Mouse (Mus musculus) kidney, postnatal 36 days (tissue): ENCODE measurements around the gene Exoc6.
"Not testable (repeated sequence)": the region's sequence is repeated elsewhere in the genome, so short reads cannot be mapped to it uniquely, and the experiment has no call there.

Source experiments
- DNase-seq, 2 experiments: peaks; one replicate each; pipeline ENCODE4 v3.0.0; 2021 to 2022; ENCODE audit warnings: mixed read lengths in 2 of 2

The Exoc6 gene

DNA sequence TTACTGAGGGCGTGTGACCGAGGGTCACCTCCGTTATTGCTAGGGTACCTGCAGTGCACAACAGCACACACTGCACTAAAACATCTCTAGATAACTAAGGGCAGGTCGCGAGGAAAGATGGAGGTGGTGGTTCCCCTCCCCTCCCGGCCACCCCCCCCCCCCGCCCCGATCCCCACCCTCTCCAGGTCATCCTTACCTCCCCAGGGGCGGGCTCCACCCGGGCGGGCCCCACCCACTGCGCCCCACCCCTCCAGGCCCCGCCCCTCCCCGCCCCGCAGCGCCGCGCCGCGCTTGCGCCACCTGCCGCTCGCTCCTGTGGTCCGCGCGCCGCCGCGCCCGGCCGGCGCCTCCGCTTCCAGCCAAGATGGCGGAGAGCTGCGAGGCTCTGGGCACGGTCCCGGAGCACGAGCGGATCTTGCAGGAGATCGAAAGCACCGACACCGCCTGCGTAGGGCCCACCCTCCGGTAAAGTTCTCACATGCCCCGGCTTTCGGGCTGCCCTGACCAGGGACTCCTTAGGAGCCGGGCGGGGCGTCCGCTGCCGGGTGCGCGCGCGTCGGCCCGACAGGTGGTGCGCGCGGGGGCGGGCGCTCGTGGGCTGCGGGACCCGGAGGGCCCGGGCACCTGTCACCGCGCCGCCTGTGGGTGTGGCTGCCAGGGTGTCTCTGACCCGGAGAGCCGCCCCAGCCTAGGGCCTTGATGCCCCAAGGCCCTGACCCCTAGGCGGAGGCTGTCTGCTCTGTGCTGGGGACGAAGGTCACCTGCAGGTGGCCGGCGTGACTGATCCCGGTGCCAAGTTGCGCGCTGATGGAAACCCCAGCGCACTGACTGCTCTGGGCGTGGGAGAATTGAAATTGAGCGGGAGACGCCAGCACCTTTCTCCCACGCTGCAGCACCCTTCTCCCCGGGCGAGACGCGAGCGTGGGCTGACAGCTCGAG lies at the start of gene Exoc6:
TSS of gene Exoc6 (plus strand) at position 318 of the 939 bp plus-strand sequence.
- DNase-seq, result peak; percentile 86 to 87

DNA sequence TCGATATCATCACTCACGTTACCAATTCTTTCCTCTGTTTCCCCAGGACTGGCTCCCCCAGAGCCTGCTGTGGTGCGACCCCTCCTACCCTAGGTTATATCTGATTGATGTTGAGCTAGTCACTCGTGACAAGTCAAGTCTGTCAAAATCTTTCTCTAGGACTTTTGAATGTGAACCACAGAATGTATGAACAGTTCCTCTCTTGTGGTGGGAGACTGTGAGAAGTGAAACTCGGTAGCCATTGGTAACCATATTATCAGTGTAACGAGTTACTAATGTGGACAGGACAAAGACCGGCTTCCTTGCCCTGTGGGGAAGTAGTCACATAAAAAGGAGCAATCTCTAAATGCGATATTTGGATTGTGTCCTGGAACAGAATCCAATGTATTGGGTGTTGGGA lies 47.2 kb upstream of the Exoc6 start:
- DNase-seq, result no peak

DNA sequence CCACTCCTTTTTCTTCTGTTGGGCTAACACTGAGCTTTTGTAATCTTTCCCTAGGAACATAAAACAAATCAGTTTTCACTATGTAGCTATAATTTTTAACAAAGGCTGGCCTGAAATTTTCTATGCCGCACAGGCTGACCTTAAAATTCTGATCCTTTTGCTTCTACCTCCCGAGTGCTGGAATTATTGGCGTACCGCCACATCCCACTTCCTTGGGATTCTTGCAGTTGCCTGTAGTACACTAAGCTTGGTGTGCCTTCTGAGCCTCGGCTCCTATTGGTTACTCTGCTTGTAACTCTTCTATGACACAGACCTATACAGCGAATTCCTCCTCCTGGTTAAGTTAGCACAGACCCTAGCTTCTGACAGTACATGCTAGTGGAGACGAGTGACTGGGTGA lies 44.2 kb upstream of the Exoc6 start:
- DNase-seq, result peak in 1 of 2 experiments; percentile 44

DNA sequence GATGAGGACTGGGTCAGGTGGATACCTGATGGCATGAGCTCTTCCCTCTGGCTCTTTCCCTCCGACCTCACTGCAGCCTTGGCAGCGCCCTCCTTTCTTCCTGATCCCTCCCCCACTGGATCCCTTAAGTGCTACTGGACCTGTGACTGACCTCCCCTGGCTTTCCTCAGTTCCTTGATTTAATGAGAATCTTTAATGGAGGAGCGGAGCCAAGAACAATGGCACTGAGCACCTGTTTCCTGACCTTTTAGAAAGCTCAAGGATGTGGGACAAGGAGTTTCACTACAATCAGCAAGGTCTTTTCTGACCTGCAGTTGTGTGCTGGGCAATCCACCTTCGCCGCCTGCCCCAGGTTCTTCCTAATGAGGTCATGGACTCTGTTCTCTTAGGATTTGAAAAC lies 43.6 kb upstream of the Exoc6 start:
- DNase-seq, result no peak

DNA sequence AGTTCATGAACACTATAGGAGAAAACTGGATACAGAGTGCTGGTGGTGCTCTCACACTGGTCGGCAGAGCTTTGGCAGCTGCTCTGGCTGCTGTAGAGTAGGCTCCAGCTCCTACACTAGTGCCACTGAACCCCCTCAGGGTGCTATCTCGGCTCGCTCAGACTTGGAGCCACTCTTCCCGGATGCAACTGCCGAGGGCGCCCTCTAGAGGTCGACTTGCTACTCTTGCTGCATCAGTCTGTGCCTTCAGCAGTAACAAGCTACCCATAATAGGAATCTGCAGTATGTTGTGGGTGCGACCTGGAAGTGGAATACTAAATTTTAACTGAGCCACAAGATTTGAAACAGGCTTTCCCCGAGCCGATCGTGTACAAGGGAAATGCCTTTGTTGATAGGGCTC lies 40.5 kb upstream of the Exoc6 start:
- peak; percentile 64 to 92 for DNase-seq

DNA sequence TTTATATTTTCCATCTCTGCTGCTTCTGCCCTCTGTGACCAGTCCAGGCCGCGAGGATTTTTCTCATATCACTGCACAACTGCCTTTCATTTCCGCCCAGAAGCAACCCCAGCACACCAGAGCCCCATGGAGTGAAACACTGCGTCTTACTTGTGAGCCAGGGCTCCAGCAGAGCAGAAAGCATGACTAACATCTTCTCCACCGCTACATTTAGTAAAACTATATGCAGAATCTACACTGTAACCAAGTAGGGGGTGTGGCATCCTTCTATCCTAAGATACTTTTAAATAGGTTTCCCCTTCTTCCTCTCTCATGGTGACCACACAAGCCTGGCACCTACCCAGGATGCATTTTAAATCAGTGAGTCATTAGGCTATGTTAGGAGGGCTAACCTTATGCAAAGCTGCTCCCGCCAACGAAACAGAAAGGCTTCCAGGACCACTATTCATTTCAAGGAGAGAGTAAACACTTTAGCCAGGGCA lies 35.4 kb upstream of the Exoc6 start:
- DNase-seq, result peak in 1 of 2 experiments; percentile 9

DNA sequence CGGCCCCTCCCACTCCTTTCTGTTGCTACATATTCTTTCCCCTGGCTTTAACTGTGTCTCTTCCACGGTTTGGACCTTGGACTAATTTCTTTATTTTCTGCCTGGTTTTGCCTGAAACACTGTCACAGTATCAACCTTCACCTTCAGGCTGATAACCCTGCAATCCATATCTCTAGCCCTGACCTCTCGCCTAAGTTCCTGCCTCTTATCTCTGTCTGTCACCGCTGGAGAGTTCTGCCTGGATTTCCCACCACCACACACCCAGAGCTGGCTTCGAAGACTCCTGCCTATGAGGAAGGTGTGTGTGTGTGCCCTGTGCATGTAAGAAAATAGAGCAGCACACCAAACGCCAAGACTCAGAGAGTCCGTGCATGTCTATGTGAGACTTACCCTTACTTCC lies 32.8 kb upstream of the Exoc6 start:
- DNase-seq, result no peak

DNA sequence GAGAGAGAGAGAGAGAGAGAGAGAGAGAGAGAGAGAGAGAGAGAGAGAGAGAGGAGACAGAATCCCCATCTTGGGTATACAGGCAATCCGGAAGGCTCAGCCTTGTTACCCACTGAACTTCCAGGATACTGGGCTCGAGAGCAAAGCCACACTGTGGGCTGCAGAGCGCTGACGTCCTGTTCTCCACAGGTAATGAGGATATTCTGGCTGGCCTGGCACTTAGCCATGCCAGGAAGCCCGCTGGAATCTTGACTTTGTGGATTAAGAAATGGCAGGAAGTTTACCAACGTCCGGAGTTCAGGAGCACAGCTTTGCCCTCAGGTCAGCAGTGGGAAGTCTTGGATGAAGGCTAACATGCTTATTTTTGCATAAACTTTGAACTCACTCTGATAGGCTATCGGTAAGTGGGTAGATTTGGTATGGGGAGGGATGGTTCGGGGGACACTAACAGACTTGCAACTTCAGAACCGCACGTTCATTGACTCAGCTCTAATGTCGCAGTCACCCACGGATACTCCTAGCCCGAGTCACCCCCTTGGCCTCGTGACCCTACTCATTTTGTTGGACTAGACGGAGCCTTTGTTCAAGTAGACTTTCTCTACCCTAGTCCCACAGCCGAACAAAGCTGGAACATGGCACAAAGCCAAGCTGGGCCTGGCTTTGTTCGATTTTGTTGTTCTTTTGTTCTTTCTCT lies 29.3 kb upstream of the Exoc6 start:
- peak in 1 of 2 experiments; percentile 31 for DNase-seq

DNA sequence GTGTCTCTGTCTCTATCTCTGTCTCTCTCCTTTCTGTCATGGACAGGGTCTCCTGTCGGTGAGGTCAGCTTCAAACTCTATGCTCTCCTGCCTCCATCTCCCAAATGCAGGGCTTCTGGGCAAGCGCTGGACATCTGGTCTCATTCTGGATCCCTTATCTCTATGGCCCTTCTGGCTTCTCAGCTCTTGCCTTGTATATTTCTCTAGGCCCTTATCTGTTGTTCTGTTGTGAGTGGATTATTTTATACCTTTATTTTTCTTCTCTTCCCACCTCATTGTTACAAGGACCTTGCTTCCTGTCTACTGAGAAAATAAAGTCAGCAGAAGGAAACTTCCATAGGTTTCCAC lies 28.8 kb upstream of the Exoc6 start:
- no peak for DNase-seq

DNA sequence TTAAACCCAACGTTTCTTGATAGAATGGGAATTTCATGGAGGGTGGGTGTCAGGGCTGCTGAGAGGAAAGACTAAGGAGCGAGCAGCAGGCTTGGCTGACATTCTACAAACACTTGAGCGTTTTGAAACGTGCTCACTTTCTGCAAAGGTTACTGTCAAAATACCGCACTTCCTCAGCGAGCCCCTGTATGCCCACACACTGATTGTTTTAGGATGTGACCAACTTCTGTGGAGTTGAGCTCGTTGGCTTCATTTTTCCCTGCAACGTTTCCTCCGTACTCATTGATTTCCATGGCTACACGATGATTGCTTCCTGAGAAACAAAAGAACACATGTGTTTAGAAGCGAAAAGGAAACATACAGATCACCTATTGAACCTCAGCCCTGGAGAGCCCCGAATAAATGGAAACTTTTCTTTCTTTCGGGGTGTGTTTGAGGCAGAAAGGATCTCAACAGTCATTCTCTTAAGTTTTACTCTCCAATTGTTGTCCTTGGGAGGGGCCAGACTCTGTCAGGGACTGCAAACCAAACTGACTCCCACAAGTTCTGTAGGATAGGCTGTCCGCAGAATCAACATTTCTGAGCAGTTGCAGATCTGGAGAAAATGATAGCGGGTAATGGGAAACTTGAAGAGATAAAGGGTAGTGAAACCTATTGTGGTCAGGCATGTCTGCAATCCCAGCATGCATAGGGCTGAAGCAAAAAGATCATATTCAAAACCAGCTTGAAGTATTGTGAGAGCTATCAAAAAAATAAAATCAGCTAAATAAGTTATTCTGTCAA lies 26.7 kb upstream of the Exoc6 start:
- no peak for DNase-seq

DNA sequence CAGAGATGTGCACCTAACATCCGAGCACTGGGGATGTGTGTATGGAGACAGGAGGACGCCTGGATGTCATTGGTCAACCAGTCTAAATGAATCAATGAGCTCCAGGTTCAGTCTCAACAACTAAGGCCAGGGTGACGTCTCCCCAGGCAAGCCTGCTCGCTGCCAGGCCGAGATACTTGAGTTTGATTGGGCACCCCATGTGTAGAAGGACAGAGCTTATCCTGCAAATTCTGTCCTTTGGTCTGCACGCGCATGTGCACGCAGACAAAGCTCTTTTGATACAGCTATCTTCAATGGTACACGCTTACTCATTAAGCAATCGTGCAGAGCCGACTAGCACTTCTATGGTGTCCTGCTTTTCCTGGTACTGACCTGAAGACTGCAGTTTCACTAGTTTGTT lies 24.3 kb upstream of the Exoc6 start:
- no peak for DNase-seq

DNA sequence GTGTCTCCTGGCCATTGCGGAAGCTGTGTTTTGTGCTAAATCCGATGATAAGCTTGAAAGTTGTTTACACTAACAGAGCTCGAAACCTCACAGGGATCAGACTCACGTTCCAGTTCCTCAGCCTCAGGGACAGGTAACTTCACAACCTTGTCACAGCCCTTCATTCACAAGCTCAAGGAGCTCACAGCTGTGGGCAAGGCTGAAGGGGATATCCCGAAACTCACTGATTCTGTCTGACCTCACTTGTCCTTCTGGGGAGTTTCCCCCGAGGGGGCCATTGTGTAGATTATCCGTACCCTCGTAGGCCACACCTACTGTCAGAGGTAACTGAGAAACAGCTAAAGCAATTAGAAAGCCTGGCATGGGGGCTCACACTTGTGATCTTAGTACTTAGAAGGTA lies 23.4 kb upstream of the Exoc6 start:
- no peak for DNase-seq

DNA sequence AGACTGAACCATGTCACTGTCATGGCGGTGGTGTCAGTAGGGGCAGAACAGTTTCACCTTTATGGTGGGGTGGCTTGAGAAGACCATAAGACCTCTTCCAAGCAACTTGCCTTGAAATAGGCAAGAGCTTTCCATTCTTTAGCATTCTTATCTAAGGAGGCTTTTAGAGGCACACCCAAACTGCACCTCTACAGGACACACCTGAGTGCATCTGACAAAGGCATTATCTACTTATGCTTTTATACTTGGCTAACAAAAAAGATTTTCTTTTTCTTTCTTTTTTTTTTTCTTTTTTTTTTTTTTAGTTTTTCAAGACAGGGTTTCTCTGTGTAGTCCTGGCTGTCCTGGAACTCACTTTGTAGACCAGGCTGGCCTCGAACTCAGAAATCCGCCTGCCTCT lies 22.5 kb upstream of the Exoc6 start:
- DNase-seq, result not testable (repeated sequence)

DNA sequence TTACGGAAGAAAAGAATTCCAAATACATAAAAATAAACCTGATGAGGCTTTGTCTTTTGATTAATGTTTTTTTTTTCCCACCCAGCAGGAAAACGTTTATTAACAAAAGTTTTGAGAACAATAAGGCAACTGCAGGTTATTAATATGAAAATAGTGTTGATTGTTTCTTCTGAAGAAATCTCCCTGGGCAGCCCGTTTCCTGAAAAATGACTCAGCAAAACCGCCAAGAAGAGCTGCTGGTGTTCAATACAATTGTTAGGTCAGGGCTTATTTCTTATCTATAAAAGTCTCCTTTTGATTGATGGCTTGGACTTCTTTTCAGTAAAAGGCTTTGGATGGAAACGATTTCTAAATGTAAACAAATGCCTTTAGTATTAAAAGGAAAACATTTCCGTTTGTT lies 21.6 kb upstream of the Exoc6 start:
- DNase-seq, result no peak

DNA sequence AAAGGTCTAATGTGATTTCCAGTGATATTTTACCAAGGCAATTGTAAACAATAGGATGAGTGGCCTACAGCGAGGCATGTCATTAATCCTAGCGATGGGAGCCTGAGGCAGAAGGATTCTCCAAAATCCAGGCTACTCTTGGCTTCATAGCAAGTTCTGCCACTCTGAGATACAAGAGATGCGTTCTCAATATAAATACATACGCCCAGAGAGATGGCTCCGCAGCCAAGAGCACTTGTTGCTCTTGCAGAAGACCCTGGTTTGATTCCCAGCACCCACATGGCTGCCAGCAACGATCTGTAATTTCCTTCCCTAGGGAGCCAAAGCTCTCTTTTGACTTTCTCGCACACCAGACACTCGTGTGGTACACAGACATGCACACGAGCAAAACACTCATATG lies 20.9 kb upstream of the Exoc6 start:
- DNase-seq, result no peak

DNA sequence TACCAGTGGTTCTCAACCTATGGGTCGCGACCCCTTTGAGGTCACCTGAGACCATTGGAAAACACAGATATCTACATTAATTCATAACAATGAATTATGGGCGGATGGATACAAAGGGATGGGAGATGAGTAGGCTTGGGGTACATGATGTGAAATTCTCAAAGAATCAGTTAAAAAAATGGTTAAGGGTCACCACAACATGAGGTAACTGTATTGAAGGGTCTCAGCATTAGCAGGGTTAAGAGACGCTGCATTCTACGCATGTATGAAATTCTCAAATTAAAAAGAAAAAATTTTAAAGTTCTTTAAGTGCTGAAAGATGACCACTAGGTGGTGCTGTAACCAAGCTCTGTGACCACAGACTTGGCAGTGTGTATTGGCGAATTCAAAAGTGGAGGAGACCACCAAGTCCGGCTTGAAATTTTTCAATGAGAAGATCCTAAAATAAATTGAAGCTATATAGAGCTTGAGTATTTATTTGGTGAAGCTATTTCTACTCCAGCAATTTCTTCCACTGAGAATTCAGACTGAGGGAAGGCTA lies 20.2 kb upstream of the Exoc6 start:
- peak; percentile 61 to 71 for DNase-seq

DNA sequence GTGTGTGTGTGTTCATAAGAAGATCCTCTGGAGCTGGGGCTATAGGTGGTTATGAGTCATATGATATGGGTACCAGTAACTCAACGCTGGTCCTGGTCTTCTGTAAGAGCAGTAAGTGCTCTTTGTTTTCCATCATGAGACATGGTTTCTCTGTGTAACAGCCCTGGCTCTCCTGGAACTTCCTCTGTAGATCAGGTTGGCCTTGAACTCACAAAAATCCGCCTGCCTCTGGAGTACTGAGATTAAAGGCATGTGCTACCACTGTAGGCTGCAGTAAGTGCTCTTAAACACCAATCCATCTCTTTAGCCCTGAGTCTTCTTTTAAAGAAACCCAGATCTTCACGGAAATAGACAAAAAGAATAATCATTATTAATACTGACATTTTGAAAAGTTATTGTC lies 19.6 kb upstream of the Exoc6 start:
- no peak for DNase-seq

DNA sequence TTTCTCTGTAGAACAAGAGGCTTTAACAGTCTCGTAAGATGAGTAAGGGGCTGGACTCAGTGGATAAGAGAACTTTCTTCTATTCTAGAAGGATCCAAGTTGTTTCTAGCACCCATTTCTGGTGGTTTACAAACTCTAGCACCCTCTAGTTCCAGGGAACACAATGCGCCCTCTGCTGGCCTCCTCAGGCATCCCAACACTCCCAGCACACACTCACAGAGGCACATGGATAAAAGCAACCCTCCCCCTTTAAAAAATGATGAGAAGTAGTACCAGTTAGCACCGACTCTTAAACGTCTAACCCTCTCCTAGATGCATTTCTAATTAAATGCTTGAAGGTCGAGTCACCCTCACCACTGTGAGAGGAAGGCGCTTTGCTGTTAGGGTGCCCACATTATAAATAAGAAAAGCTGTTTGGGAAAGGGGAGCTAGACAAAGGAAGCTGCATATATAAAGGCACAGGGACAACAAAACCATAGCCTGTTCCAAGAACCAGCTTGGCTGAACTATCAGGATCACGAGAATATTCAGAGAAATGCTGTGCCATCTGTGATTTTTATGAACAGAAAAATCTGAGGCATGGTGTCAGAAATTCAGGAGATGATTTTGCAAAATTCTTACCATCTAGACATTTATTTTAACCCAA lies 18.9 kb upstream of the Exoc6 start:
- DNase-seq, result peak in 1 of 2 experiments; percentile 72

DNA sequence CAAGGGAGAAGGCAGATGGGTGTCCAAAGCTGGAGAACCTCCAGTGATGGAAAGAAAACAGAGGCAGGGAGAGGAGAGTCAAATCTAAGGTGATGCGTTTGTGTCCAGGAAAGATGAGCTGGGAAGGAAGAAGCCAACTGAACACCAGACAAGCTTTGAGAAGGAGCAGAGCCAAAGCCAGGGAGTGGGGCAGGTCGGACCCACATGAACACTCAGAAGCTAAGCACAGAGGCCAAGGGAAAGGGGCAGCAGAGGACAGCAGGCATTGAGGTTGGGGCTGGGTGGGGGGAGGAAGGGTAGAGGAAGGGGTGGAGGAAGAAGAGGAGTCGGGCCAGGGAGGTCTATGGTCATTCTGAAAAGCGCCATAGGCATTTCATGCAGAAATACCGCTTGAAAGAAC lies 17.0 kb upstream of the Exoc6 start:
- DNase-seq, result no peak

DNA sequence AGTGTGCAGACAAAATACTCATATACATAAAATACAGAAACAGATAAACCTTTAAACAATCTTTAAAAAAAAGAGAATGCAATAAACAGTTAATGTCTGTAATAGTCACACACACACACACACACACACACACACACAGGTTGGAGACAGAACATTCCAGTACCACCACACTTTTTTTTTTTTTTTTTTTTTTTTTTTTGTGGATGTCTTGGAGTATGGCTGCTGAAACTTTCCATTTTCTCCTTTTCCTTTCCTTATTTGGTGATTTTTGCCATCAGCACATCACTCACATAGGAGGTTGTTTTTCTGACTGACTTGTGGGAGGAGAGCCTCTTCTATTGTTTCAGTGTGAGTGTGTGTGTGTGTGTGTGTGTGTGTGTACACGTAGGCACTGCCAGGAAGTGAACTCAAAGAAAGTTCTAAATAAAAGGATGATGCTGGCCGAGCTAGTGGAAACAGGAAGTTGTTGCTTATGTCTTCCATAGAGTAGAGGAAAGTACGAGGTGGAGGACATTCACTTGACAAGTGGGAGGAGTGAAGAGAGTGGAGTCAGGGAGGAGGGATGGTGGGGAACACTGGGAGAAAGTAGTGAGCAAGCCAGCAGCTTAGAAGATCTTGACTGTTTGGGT lies 15.4 kb upstream of the Exoc6 start:
- DNase-seq, result no peak

DNA sequence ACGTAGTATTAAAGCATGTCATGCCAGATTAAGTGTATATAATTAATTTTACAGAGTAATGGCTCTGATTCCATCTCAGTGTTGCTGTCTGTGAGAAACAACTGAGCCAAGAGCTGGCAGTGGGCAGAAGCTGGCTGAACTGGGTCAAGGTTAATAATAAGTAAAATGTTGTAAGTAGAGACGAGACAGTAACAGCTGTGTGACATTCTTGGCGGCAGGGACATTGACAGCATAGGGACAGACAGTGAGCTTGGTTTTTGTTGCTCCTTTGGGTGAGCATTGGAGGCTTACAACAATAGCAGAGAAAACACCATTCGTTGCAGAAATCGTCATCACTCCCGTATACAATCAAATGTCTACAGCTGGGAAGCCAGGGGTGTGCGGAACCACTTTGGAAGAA lies 13.8 kb upstream of the Exoc6 start:
- no peak for DNase-seq

DNA sequence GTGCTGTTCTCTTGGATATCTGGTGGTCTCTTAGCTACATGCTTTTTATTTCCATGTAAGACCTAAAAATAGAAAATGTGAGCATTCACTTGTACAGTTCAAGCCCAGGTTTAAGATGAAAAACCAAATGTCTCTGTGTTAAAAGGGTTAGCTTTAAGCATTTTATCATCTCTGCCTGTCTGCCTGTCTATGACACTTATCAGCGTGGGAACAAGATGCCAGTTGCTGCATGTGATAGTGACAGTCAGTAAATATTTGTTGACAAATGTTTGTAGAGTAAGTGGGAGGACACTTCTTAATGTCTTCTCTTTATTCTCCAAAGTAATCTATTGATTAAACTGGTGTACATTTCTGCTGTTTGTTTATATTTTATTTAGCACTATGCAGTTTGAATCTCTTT lies 12.5 kb upstream of the Exoc6 start:
- no peak for DNase-seq
